Mouse (Mus musculus): ENCODE measurements around the gene Sytl3.
"Not testable (repeated sequence)": the region's sequence is repeated elsewhere in the genome, so short reads cannot be mapped to it uniquely, and the experiment has no call there.

GRCm38 (mm10) chr17:6650904-6651565 is 7.9 kb upstream of the Sytl3 start:
- not testable (repeated sequence) for TF ChIP-seq CTCF (IDR thresholded peaks at IDR 0.05; ENCODE audit: control insufficient read depth, insufficient read depth, insufficient replicate concordance, low read depth, low read length); POLR2A (IDR thresholded peaks at IDR 0.05; ENCODE audit: control insufficient read depth, low read depth, low read length)
